Mouse (Mus musculus): ENCODE results near the gene Cpsf4l. TPM values are rescaled to one million over a fixed set of nuclear protein-coding genes. Genes with fewer than 3 reads are reported as not detected.
"Not testable (repeated sequence)": the region's sequence is repeated elsewhere in the genome, so short reads cannot be mapped to it uniquely, and the experiment has no call there.

Gene Cpsf4l
- total RNA-seq, 2 experiments from 2014 or later: not detected

- DNase-seq: no peak
- intact Hi-C loops (cut with DNase I): no loop called here
Measured at GRCm38 (mm10) chr11:113674595-113674994, 35.2 kb downstream of the Cpsf4l start.

- DNase-seq: no peak
- intact Hi-C loops (cut with DNase I): no loop called here
Measured at GRCm38 (mm10) chr11:113673614-113674013, 36.2 kb downstream of the Cpsf4l start.

- no peak for DNase-seq
- intact Hi-C loops (cut with DNase I): no loop called here
Measured at GRCm38 (mm10) chr11:113669711-113670110, 40.1 kb downstream of the Cpsf4l start.

- no peak for DNase-seq
- intact Hi-C loops (cut with DNase I): no loop called here
Measured at GRCm38 (mm10) chr11:113668857-113669256, 41.0 kb downstream of the Cpsf4l start.

DNA sequence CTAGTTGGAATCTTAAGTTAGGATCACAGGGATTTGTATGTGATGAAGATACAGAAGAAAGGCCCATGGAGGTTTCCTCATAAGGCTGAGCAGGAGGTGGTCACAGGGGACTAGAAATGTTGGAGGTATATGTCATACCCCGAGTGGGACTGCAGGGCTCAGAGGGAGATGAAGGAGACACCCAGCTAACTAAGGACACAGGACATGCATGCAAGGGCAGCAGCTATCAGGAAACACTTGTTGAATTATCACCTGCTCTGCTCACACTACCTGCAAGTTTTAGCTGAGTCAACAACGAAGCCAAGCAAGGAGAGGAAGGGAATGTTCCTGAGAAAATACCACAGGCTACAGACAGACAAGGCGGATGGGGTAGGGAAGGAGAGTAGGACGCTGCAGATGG is 42.1 kb downstream of the Cpsf4l start:
- intact Hi-C loops (cut with DNase I): no loop called here
- DNase-seq: no peak

DNA sequence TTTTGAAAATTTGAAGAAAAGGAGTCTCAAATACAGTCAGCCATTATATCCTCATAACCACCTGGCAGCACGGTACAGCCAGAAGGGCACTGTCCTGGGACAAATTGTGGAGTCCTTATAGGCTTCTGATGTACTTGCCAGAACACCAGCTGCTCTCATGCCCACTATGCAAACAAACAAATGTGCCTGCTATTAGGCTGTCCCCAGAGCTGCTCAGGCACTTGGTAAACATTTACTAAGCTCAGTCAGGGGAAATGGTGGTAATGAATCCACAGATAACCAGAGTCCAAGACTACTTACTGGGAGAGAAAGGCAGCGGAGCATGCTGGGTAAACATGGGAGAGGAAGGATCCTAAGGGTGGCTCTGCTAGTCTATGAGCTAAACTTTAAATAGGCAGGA is 42.7 kb downstream of the Cpsf4l start:
- intact Hi-C loops (cut with DNase I): no loop called here
- no peak for DNase-seq

- intact Hi-C loops (cut with DNase I): no loop called here
- DNase-seq: no peak
Measured at GRCm38 (mm10) chr11:113666648-113667047, 43.2 kb downstream of the Cpsf4l start.

DNA sequence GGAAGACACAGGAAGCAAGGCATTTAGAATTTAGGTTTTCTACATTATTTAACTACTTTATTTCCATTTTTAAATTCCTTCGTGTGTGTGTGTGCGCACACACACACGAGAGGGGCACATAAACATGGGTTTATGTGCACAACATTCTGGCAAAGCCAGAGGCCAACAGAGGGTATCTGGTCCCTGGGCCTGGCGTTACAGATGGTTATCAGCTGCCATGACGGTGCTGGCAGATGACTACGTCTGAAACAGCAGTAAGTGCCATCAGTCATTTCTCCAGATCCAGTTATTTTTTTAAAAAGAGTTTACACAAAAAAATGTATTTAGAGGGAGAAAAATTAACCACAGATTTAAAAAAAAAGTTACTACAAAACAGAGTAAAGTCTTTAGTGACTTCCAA is 43.6 kb downstream of the Cpsf4l start:
- intact Hi-C loops (cut with DNase I): no loop called here
- no peak for DNase-seq

DNA sequence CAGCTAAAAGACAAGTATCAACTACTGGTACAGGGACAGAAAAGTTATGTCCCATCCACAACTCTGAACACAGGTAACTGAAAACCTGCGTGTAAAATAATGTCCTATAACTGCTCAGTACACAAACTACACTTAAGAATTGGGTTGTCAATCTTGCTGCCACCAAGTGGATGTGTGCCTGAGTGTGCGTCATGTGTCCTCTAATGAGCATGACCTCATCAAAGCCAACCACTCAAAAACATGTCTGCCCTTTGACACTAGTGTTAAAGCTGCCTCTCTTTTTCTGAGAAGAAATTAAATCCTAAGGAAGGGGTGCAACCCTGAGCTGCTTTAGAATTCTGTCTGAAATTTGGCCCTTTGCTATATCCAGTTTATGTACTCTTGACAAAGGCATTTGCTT is 45.5 kb downstream of the Cpsf4l start:
- DNase-seq: no peak
- intact Hi-C loops (cut with DNase I): no loop called here

DNA sequence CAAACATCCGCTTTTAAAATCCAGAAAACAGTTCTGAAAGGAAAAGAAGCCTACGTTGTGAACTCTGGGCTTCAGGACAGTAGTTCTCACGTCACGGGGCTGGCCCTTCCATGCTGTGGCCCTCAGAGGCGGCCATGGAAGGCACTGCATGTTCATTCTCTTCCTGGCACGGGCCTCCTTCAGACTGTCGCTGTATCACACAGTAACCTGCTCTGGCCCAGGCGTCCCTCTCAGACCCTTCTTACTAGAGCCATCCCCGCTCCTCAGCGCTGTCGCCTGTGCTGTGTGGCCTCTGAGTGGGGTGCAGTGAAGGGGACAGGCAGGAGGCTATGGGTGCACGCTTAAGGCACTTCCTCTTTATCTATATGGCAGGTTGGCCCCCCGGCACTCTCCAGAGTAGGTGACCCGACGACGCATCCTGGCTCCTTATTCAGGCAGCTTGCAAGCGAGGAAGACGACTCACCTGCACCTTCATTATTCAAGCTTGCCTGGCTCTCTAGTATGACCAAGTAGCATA is 47.9 kb downstream of the Cpsf4l start:
- intact Hi-C loops (cut with DNase I): no loop called here
- no peak for DNase-seq

DNA sequence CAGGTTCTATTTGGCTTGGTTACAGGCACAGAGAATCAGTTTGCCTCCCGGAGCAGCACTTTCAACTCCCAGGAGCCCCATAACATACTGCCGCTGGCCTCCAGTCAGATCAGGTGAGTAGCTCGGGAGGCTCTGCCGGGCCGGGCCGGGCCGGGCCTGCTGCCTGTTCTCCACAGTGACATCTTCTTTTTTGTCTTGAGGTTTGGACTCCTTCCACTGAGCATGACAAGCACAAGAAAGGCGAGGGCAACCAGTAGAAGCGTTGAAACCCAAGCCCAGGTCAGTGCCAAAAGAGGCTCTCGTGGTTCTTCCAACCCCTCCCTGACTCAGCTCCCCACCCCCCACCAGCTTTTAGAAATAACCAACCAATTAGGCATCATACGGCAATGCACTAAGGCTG is 48.9 kb downstream of the Cpsf4l start:
- intact Hi-C loops (cut with DNase I): no loop called here
- DNase-seq: no peak

DNA sequence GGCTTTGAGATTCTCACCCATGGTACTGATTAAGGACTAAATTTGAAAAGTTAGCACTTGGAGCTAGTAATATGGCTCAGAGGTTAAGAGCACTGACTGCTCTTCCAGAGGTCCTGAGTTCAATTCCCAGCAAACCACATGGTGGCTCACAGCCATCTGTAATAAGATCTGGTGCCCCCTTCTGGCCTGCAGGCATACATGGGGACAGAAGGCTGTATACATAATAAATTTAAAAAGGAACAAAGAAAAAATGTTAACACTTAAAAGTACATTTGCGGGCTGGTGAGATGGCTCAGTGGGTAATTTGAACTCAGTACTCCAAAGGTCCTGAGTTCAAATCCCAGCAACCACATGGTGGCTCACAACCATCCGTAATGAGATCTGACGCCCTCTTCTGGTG is 49.6 kb downstream of the Cpsf4l start:
- DNase-seq; intact Hi-C loops (cut with DNase I): not testable (repeated sequence)

- intact Hi-C loops (cut with DNase I): no loop called here
- no peak for DNase-seq
Measured at GRCm38 (mm10) chr11:113658763-113659162, 51.1 kb downstream of the Cpsf4l start.

GRCm38 (mm10) chr11:113658319-113658718 is 51.5 kb downstream of the Cpsf4l start:
- intact Hi-C loops (cut with DNase I): no loop called here
- no peak for DNase-seq

DNA sequence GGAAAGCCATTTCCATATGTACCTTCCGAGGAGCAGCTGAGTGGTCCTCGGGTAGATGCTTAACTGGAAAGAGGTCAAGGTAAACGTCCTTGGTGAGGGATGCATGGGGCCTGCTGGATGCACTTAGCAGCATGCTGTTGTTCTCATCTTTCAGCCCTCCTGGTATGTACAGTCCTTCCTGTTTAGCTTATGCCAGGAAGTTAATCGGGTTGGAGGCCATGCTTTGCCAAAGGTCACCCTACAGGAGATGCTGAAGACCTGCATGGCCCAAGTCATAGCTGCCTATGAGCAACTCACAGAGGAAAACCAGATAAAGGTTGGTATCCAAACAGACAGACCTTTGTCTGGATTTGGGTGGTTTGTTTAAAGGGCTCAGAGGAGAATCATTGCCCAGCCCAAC is 52.6 kb downstream of the Cpsf4l start:
- DNase-seq: no peak
- intact Hi-C loops (cut with DNase I): no loop called here

DNA sequence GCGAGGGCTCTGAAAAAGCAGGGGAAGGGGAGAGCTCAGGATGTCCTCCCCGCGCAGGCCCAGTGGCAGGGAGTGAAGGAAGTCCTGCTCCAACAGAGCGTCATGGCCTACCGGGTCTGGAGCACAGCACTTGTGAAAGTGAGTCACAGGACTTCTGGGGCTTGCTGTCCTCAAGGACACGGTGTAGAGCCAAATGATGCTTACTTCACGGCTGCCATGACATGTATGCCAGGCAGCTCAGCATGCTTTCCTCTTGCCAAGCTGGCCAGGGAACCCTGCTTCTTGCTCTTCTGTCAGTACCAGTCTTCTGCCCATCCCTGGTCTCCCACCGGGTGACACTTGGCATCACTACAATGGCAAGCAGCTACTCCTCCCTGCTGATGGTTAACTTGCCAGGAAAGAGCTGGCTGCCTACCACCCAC is 53.3 kb downstream of the Cpsf4l start:
- DNase-seq: no peak
- intact Hi-C loops (cut with DNase I): no loop called here

DNA sequence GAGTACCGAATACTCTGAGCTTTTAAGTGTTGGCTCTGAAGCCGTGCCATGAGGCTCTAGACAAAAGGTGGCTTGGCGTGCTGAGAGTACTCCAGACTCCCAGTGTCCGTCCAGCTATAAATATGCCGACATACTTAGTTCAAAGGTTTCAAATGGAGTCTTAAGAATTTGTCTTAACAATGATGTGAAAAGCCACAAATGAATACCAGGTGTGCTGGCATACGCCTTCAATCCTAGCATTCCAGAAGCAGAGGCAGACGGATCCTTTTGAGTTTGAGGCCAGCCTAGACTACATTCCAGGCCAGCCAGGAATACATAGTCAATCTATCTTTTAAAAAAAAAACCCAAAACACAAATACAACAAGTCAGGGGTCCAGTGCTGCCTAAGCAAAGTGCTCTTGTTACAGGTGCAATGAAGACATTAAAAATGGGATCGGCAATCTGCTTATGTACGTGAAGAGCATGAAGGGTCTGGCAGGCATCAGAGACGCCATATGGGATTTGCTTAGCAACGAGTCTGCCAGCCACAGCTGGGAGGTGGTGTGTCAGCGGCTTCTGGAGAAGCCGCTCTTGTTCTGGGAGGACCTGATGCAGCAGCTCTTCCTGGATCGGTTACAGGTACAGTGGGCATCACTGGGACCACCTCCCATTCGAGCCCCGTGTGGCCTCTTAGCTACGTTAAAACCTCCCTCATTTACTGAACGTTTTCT is 55.1 kb downstream of the Cpsf4l start:
- intact Hi-C loops (cut with DNase I): loop anchor here (5.0 kb wide), 1 partner anchor 38 kb away; no protein-coding TSS in a partner anchor

GRCm38 (mm10) chr11:113654105-113654504 is 55.7 kb downstream of the Cpsf4l start:
- DNase-seq: no peak
- intact Hi-C loops (cut with DNase I): loop anchor here (5.0 kb wide), 1 partner anchor 38 kb away; no protein-coding TSS in a partner anchor

More for the DNA sequence above, 55.1 kb downstream of the Cpsf4l start:
- no peak for DNase-seq

- intact Hi-C loops (cut with DNase I): loop anchor here (5.0 kb wide), 1 partner anchor 40 kb away; no protein-coding TSS in a partner anchor
- DNase-seq: no peak
Measured at GRCm38 (mm10) chr11:113652516-113652915, 57.3 kb downstream of the Cpsf4l start.

DNA sequence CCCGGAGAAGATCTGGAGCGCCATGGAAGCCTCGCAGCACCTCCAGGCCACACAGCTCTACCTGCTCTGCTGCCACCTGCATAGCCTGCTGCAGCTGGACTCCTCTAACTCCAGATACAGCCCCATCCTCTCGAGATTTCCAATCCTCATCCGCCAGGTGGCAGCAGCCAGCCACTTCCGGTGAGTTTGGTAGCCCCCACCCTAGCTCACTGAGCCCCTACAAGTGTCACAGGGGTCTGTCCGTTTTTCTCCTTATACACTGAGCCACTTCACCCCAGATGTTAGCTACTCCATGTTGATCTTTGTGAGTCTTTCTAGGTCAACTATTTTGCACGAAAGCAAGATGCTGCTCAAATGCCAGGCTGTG is 57.9 kb downstream of the Cpsf4l start:
- DNase-seq: no peak

GRCm38 (mm10) chr11:113651206-113651906 is 58.5 kb downstream of the Cpsf4l start:
- intact Hi-C loops (cut with DNase I): loop anchor here (5.0 kb wide), 1 partner anchor 41 kb away; no protein-coding TSS in a partner anchor
- DNase-seq: no peak

More for the DNA sequence above, 57.9 kb downstream of the Cpsf4l start:
- intact Hi-C loops (cut with DNase I): loop anchor here (5.0 kb wide), 1 partner anchor 40 kb away; no protein-coding TSS in a partner anchor
